Mouse (Mus musculus): ENCODE measurements around the gene Alppl2. TPM values are rescaled to one million over a fixed set of nuclear protein-coding genes. Genes with fewer than 3 reads are reported as not detected.
A peak's percentile ranks its signal among the peaks of the same experiment; 100 is the strongest.

Alppl2 gene
- polyA plus RNA-seq, 1 experiment from 2014 or later, result not detected

DNA sequence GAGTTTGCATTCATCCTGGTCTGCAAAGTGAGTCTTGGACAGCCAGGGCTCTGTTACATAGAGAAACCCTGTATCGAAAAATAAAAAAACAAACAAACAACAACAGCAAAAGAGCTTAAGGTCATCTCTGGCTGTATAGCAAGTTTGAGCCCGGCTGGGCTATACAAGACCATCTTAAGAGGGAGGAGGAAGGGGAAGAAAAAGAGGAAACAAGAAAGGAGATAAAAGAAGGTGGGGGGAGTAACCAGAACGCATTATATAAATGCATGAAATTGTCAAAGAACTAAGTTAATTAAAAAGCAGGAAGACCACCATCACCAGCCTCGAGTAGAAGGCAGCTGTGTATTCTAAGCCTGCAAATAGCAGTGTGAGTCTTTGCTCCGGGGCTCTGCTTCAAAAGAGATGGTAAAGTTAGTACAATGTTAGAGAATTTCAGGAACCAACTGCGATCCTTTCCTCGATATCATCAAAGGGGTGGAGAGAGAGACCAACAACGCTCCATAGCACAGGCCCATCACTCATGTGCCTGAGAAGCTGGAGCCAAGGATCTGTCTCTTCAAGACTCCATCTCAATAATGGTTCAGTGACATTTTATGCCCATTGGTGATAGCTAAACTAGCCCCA is 30.6 kb downstream of the Alppl2 start:
- Histone ChIP-seq H3K9me3 (ENCODE audit: control insufficient read depth) (peaks cover 4% of the 10 kb centered on the region; the same call in 1 of the 2 replicates), H3K4me1 (replicated peaks; ENCODE audit: control insufficient read depth, insufficient read depth, low read length) (no peaks in the 10 kb centered on the region), H3K27ac (ENCODE audit: low read depth, low read length) (no peak overlapping the region), H3K36me3 (ENCODE audit: control insufficient read depth, insufficient read depth) (no peaks in the 10 kb centered on the region), H3K9ac (ENCODE audit: low read depth, low read length) (no peak overlapping the region), H3K4me3 (ENCODE audit: low read depth, low read length) (no peak overlapping the region), H3K27me3 (replicated peaks; ENCODE audit: control insufficient read depth, insufficient read depth, low read length) (no peaks in the 10 kb centered on the region), H3K4me2 (replicated peaks; ENCODE audit: low read depth) (no peak overlapping the region)
- ATAC-seq, result no peak
- 80% methylated on average over 8 of the region's 8 CpGs for whole genome bisulfite sequencing
- no peak for TF ChIP-seq CTCF (IDR thresholded peaks at IDR 0.05; ENCODE audit: low read depth)

DNA sequence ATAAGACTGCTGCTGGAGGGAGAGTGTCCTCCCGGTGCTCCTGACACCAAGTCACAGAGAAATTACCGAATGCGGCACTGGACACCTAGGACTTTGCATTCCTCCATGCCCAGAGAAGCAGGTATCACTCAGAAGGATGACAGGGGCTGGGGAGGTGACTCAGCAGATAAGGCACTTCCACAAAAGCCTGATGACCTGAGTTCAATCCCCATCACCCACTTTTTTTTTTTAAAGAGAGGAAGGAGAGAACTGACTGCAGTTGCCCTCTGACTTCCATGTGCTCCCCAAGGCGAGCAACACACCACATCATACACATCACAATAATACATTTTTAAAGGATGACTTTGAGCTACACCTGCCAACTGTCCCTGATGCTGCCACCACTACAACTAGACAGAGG is 32.7 kb downstream of the Alppl2 start:
- no peak overlapping the region for H3K4me3 ChIP-seq (ENCODE audit: low read depth, low read length)
- ATAC-seq, result no peak
- H3K4me1 ChIP-seq (replicated peaks; ENCODE audit: control insufficient read depth, insufficient read depth, low read length), result no peaks in the 10 kb centered on the region
- no peak overlapping the region for H3K9ac ChIP-seq (ENCODE audit: low read depth, low read length)
- H3K27me3 ChIP-seq (replicated peaks; ENCODE audit: control insufficient read depth, insufficient read depth, low read length), result no peaks in the 10 kb centered on the region
- TF ChIP-seq CTCF (IDR thresholded peaks at IDR 0.05; ENCODE audit: low read depth), result no peak
- 0 out of 2 replicates have a peak, but pooled peaks cover under 1% of the 10 kb centered on the region for H3K9me3 ChIP-seq (ENCODE audit: control insufficient read depth)
- 0 out of 2 replicates have a peak, but pooled peaks cover under 1% of the 10 kb centered on the region for H3K36me3 ChIP-seq (ENCODE audit: control insufficient read depth, insufficient read depth)
- 77% methylated on average over 4 of the region's 4 CpGs for whole genome bisulfite sequencing
- no peak overlapping the region for H3K27ac ChIP-seq (ENCODE audit: low read depth, low read length)
- H3K4me2 ChIP-seq (replicated peaks; ENCODE audit: low read depth), result no peak overlapping the region

DNA sequence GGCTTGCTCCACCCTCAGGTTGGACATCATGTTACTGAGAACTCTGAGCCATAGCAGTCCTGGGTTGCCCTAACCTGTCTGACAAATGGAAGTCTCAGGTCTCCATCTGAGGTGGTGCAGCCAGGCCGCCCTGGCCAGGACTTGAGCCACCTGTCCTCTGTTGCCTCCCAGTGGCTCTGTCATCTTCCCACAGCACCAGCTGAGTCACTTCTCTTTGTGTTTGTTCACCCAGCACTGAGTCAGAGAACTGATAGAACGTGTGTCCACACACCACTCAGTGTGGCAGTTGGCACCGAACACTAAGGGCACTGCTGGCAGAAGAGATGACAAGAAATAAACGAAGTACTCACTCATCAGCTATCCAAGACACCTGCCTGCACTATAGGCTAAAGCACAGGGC is 38.4 kb downstream of the Alppl2 start:
- Histone ChIP-seq H3K27me3 (replicated peaks; ENCODE audit: control insufficient read depth, insufficient read depth, low read length) (no peaks in the 10 kb centered on the region), H3K9me3 (ENCODE audit: control insufficient read depth) (no peaks in the 10 kb centered on the region), H3K4me2 (replicated peaks; ENCODE audit: low read depth) (no peak overlapping the region), H3K36me3 (ENCODE audit: control insufficient read depth, insufficient read depth) (peaks cover 17% of the 10 kb centered on the region; the same call in 1 of the 2 replicates), H3K9ac (ENCODE audit: low read depth, low read length) (no peak overlapping the region), H3K27ac (ENCODE audit: low read depth, low read length) (no peak overlapping the region), H3K4me1 (replicated peaks; ENCODE audit: control insufficient read depth, insufficient read depth, low read length) (no peaks in the 10 kb centered on the region), H3K4me3 (ENCODE audit: low read depth, low read length) (no peak overlapping the region)
- 82% methylated on average over 4 of the region's 4 CpGs for WGBS
- ATAC-seq, result no peak
- TF ChIP-seq CTCF (IDR thresholded peaks at IDR 0.05; ENCODE audit: low read depth), result no peak

DNA sequence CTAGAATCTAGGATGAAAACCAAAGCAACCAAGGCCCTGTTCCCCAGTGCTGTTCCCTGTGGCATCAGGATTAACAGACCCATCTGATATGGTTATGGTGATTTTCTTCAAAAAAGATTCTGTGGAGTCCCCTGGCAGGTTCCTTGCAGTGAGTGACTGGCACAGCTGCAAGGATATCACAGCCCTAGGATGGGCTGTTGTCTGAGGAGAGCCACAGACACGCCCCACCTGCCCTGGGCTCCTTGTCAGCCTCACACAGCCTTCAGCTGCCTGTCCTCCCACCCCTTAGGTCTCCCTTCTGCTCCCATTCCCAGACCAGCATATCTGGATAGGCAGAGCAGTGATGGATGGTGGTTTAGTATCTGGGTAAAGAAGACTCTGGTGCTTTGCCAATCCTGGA is 39.0 kb downstream of the Alppl2 start:
- Histone ChIP-seq H3K9me3 (ENCODE audit: control insufficient read depth) (no peaks in the 10 kb centered on the region), H3K36me3 (ENCODE audit: control insufficient read depth, insufficient read depth) (peaks cover 17% of the 10 kb centered on the region; the same call in 1 of the 2 replicates), H3K27ac (ENCODE audit: low read depth, low read length) (no peak overlapping the region), H3K27me3 (replicated peaks; ENCODE audit: control insufficient read depth, insufficient read depth, low read length) (no peaks in the 10 kb centered on the region), H3K9ac (ENCODE audit: low read depth, low read length) (no peak overlapping the region), H3K4me1 (replicated peaks; ENCODE audit: control insufficient read depth, insufficient read depth, low read length) (no peaks in the 10 kb centered on the region), H3K4me3 (ENCODE audit: low read depth, low read length) (no peak overlapping the region), H3K4me2 (replicated peaks; ENCODE audit: low read depth) (no peak overlapping the region)
- ATAC-seq, result no peak
- 55% methylated on average over 1 of the region's 1 CpGs for WGBS
- no peak for TF ChIP-seq CTCF (IDR thresholded peaks at IDR 0.05; ENCODE audit: low read depth)

DNA sequence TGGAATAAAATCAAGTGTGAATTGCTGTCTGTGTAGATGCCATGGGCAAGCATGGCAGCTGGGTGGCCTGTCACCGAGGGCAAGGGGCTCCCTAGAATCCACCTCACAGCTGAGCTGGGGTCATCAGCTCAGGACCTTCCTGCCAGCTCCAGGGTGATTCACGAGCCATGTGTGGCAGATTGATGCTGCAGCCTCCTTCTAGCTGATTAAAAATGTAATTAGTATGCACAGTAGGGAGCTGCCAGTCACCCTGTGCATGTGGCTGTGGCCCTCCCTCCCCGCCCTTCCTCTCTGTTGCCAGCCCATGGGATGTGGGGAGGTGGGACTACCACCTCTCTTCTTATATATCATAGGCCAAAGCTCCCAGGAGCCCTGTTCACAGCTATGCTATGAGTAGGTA is 39.7 kb downstream of the Alppl2 start:
- WGBS, result 83% methylated on average over 3 of the region's 3 CpGs
- Histone ChIP-seq H3K9me3 (ENCODE audit: control insufficient read depth) (no peaks in the 10 kb centered on the region), H3K36me3 (ENCODE audit: control insufficient read depth, insufficient read depth) (peaks cover 17% of the 10 kb centered on the region; the same call in 1 of the 2 replicates), H3K4me3 (ENCODE audit: low read depth, low read length) (no peak overlapping the region), H3K9ac (ENCODE audit: low read depth, low read length) (no peak overlapping the region), H3K4me1 (replicated peaks; ENCODE audit: control insufficient read depth, insufficient read depth, low read length) (no peaks in the 10 kb centered on the region), H3K4me2 (replicated peaks; ENCODE audit: low read depth) (no peak overlapping the region), H3K27ac (ENCODE audit: low read depth, low read length) (no peak overlapping the region), H3K27me3 (replicated peaks; ENCODE audit: control insufficient read depth, insufficient read depth, low read length) (no peaks in the 10 kb centered on the region)
- no peak for TF ChIP-seq CTCF (IDR thresholded peaks at IDR 0.05; ENCODE audit: low read depth)
- no peak for ATAC-seq

DNA sequence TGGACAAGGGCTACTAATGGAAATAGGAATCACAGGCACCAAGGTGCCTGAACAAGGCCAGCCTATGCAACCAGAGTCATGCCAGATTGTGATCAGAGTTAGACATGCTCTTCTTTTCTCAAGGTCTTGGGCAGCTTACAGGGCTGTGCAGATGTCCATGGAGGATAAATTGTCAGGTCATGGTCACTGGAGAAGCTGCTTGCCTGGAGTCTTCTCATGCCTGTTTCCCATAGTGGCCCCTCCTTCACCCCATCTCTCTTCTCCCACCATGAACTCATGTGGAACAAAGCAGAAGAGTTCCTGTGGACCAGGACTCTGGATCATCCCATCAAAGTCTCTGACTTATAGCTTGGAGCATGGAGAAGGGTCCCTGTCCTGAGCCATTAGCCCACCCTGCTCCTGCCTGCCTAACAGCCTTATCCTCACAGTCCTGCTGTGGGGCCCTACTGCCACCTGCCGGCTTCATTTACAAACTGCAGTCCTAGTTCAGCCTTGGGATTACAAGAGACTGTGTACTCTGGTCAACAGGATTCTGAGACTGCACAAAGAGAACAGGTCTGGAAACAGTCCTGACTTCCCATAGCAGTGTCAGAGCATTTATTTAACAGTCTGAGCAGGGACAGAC is 47.8 kb downstream of the Alppl2 start:
- WGBS, result 0% methylated on average over 1 of the region's 1 CpGs
- Histone ChIP-seq H3K4me3 (ENCODE audit: low read depth, low read length) (no peak overlapping the region), H3K9me3 (ENCODE audit: control insufficient read depth) (no peaks in the 10 kb centered on the region), H3K4me1 (replicated peaks; ENCODE audit: control insufficient read depth, insufficient read depth, low read length) (no peaks in the 10 kb centered on the region), H3K27ac (ENCODE audit: low read depth, low read length) (no peak overlapping the region), H3K9ac (ENCODE audit: low read depth, low read length) (no peak overlapping the region), H3K27me3 (replicated peaks; ENCODE audit: control insufficient read depth, insufficient read depth, low read length) (no peaks in the 10 kb centered on the region), H3K36me3 (ENCODE audit: control insufficient read depth, insufficient read depth) (no peaks in the 10 kb centered on the region; the same call in 1 of the 2 replicates), H3K4me2 (replicated peaks; ENCODE audit: low read depth) (no peak overlapping the region)
- peak; percentile 56 for ATAC-seq
- TF ChIP-seq CTCF (IDR thresholded peaks at IDR 0.05; ENCODE audit: low read depth), result peak; percentile 99
